Mouse (Mus musculus): Measurements from ENCODE around the gene Robo1. TPM values are rescaled to one million over a fixed set of nuclear protein-coding genes. Genes with fewer than 3 reads are reported as not detected.
A peak's percentile ranks its signal among the peaks of the same experiment; 100 is the strongest.

Robo1 gene
- total RNA-seq, 4 experiments from 2014 or later = 48.7 to 62.3 (median 50.6) TPM

DNA sequence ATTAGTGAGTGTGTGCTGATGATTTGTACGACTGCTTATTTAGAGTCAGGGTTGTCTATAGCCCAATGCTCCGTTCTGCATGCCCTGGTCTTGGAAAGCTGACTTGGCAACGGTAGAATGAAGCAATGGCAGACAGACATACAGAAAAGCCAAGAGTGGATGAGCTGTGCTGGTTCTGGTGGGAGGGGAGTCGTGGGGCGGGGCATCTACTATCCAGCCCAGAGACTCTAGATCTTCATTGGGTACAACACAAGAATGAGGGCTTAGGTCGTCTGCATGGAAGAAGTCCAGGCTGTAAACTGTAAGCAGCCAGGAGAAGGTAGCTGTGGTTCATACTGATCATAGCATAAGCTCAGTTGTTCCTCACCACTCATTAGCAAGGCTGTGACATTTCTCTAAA is 492.7 kb downstream of the Robo1 start:
- DNase-seq (ENCODE audit: low spot score in 2 of 2) = no peak

DNA sequence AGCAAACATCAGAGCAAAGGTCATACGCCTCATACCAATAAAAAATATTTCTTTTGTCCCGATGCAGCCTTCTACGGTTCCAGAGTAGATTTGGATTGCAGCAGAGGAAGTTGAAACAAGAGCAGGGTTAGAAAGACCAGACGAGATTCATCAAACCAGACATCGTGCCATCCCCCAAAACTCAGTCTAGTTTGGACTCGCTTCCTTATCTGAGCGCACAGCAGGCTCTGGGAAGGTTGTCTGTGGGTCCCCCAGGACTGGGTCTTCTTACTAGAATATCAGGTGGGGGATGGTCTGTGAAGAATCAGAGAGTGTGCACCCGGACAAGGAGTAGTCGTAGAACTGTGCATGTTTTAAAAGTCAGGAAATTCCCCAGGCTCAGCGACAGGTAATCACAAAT is 500.2 kb downstream of the Robo1 start:
- DNase-seq (ENCODE audit: low spot score in 2 of 2) = no peak

DNA sequence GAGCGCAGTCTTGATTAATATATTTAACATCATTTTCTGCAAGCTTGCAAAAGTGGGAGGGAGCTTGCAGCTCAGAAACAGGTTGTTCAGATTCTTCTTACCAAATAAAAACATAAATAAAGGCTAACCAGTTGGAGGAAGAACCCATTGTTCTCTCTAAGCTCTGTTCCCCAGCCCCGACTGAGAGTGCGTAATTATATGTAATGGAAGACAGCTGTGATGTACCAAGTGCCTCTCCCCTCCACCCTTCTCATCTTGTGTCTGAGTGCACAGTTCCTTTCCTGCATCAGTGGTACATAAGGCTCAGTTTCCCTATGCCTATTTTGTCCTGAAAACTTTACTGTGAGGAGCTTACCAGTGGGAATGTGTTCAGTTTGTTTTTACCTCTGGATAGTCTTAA is 502.8 kb downstream of the Robo1 start:
- DNase-seq (ENCODE audit: low spot score in 2 of 2) = no peak

DNA sequence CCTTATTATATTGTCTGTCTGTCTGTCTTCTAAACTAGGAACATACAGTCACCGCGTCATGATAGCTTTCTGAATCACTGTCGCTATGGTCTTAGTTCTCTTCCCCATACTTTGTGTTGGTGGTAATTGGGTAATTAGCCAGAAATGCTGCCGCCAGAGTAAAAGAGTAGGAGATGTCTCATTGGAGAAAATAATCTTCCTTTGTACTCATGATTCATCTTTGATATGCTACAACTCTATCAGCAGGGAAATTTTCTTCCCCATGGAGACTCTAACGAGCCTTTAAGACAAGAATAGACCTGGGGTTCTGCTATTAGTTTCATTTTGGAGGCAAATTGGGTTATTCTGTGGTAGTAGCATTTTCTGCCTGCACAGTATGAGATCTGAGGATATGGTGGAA is 503.4 kb downstream of the Robo1 start:
- DNase-seq (ENCODE audit: low spot score in 2 of 2) = no peak

DNA sequence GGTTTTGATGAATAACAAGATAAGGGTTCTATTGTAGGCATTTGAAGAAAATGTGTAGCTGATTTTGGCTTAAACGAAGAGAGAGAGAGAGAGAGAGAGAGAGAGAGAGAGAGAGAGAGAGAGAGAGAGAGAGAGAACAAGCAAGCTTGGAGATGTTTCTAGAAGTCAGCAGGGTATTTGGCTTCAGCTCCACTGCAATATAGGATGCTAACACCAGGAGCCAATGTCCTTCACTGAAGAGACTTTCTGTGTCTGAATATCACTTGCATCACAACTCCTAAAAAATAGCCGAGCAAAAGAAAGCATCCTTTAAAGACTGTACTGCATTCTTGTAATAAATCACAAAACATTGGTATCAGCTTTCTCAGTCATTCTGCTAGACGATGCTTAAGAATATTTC is 503.8 kb downstream of the Robo1 start:
- no peak for DNase-seq (ENCODE audit: low spot score in 2 of 2)

DNA sequence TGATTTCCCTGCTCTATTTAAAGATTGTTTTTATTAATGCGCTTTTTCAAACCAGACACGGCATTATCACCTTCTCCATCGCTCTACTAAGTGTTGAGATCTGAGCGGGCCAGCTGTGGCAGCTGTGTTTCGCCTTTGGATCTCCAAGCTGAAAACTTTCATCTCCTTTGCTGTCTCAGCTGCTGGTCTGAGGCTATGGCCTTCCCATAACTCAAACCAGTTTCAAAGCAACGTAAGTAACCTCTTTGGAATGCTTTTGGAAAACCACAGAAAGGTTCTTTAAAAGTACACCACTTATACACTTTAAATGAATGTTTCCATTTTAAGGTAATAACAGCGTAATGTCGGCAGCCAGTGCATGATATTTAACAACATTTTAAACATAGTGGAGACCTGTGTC is 520.3 kb downstream of the Robo1 start:
- DNase-seq (ENCODE audit: low spot score in 2 of 2) = no peak

DNA sequence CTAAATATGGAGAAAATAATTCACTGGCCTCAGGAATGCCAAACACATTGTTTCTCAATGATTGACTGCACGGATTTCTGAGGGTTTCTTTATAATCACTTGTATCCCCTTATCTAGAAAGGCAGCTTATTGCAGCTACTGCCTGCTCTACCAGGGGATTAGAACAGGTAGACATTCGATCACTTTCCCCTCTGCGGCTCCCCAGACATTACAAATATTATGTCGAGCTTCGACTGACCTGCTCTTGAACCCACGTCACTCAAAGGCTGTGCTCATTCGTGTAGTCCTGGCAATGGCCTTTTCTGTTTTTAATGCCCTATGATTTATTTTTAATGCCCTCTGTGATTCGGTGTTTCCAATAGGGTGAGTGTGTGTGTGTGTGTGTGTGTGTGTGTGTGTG is 521.4 kb downstream of the Robo1 start:
- no peak for DNase-seq (ENCODE audit: low spot score in 2 of 2)

DNA sequence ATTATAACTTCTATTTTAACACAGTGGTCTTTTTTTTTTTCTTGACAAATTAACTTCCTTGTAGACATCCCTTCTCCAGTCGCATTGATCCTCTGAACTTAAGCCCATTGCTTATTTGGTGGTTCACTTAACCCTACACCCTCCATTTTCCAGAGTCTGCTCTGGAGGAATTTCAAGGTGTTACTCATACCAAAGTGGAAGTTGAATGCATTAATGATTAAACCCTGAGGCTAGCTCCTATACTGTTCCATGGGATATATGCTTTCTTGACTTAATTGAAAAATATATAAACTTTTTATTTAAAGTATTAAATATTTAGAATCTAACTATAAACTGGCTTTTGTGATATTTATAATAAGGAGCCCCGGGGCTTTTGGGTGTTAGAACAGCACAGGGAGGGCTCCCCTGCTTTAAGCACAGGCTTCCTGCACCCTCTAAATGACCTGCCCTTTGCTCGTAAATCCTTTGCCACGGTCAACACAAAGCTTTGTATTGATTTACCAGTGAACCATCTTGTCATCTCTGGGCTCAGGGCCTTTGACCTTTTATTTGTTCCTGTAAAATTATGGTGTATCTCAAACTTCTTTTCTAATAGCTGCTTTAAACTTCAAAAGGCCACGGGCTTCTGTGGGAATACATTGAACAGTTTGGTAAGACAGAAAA is 522.4 kb downstream of the Robo1 start:
- no peak for DNase-seq (ENCODE audit: low spot score in 2 of 2)

DNA sequence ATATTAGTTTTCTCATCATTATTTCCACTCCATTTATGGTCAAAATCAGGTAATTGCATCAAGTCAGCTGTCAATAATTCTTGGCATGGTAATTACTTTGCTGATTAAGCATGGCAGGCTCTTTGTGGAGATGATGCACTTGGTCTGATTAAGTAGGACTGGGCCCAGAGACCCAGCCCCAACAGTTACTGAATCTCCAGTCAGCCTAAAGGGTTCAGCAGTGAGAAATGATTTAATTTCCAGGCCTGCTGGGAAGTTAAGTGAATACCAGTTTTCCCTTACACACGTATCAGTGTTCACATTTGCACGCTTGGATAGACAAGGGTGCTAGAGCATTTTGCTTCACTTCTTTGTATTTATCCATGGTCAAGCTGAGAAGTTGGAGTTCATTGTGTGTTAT is 526.2 kb downstream of the Robo1 start:
- no peak for DNase-seq (ENCODE audit: low spot score in 2 of 2)

DNA sequence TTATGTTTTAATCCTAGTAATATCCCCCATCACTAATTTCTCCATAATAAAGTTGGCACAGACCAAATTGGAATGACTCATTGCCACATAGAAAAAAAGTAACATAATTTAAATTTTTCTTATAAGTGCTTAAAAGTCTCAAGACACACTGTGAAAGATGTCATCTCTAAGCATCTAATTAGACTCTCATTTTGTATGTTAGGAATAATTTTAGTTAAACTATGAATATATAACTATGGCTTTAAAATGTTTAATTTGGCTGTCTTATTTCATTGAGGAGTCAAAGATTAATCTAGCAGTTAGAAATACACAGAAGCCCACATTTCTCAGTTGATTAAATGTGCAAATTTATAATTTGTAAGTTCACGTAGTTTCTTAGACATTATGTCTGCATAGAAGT is 530.9 kb downstream of the Robo1 start:
- DNase-seq (ENCODE audit: low spot score in 2 of 2) = no peak

DNA sequence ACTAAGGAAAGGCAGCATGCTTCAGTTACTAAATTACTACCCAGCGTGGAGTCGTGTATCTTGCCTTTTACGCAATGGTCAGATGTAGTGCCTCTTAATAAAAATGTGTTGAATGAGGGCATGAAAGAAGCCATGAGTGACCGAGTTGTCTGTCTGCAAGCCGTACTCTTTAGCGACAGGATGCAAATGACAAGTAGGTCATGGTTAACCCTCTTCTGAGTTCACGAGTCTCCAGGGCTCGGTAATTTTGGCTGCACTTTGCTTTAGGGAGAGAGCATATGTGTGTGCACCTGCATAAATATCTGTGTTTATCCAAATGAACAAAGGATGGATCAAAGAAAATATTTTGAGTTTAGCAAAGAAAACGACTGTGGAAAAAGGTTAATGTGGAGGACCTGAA is 533.0 kb downstream of the Robo1 start:
- DNase-seq (ENCODE audit: low spot score in 2 of 2) = no peak

DNA sequence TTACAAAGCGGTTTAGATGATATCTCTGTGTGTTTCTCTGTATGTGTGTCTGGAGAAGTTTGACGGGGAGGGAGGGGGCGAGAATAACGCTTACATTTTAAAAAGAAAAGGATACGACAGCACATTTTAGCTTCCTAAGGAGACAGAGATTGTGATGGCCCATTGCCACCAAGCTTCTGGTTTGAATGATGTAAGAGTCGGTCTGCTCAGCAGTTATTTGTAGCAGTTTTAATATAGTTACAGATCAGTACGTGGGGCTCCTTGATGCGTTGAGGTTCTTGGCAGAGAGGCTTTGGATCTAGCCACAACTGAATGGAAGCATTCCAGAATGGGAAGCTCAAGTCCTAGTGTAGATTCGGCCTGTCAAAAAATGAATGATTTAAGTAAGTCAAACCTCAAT is 546.0 kb downstream of the Robo1 start:
- peak in 1 of 2 experiments; percentile 31 for DNase-seq (ENCODE audit: low spot score in 2 of 2)

DNA sequence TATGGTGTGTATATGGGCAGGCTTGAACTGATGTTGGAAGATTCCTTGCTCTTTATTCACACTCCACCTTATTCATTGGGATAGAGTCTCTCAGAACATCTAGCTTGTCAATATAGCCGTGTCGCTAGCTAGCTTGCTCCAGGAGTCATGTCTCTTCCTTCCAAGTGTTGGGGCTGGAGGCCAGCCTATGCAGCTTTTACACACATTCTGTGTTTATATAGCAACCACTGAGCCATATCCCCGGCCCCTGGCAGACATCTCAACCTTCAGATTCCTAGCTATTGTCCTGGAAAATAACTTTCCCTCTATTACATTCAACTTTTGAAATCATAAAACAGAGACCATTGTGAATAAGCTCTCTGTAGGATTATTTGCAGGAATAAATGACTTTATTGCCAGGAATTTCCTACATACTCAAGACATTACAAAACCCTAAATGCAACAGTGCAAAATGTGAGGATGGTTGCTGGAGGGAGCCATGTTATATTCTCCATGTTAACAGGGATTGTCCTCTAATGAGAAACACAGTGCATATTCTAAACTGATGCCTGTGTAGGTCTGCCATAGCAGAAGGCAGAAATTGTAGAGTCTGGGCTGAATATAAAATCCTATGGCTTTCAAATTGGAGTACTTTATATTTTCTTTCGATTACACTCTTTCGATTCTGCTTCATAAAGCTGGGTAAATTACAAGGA is 546.9 kb downstream of the Robo1 start:
- DNase-seq (ENCODE audit: low spot score in 2 of 2) = no peak

DNA sequence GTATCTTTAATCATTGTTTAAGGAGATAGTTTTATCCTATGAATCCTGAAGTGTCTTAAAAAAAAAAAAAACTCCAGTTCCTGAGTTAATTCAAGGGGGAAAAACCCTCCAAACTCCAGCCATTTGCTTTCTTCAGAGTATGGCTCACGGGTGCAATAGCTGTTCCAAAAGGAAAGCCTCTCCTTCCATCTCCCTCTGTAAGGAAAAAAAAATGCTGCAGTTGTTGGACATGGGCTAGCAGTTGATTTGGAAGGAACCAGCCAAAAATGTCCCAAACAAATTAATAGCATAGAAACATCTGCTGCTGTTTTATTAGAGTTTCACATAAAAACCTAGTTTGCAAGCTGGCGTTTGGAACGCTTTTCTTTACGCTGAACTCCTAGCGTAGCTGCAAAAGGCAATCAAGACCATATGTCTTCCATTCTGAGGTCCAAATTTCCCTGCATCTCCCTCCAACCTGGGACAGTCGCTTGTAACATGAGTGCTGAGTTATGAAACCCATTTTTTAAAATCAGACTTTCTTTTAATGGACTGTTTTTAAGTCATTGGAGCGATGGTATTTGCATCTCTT is 553.7 kb downstream of the Robo1 start:
- no peak for DNase-seq (ENCODE audit: low spot score in 2 of 2)

DNA sequence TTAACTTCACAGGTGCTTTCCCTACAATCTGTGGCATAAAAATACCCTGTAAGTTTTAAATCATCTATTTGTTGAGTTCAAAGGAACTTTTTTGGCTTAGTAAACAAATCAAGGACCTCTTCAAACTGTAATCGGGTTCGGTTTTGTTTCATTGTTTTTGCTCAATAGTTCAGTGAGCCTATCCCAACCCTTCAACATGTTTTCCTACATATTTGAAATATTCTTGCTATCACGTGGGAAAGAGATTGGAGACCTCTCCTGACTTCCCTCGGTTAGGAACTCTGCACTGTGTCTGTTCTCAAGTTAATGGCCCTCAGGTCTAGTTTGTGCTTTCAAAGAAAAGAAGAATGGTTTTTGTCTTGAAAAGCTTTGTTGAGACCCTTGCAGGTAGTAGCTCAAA is 557.9 kb downstream of the Robo1 start:
- DNase-seq (ENCODE audit: low spot score in 2 of 2) = no peak

DNA sequence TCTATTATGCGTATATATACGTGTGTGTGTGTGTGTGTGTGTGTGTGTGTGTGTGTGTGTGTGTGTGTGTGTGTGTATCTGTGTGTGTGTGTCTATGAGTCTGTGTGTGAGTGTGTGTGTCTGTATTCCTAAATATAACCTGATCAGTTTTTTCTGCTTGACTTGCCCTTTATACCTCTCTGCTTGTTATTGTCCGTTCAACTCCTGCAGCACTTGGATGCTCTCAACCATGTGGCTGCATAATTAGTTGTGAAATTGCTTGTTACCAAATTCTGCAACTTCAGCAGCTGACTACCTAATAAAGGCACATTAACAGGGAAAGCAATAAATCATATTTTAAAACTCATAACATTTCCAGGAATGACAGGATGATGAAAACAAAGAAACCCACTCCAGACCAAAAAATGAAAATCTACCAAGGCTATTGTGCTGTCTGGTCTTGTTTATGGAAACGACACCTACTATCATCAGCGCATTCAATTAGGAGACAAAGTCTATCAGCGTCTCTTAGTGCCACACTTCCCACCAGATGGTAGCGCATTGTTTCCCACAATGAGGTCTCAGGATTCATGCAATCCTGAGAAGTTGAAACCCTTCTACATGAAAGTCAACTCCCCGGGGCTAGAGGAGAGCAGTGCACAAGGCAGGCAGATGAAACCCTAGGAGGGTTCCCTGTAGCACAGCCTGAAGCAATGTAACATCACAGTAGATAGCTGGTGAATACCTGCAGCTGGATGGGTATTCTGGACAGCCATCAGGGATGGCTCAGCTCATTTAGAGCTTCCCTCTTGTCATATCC is 567.0 kb downstream of the Robo1 start:
- no peak for DNase-seq (ENCODE audit: low spot score in 2 of 2)

DNA sequence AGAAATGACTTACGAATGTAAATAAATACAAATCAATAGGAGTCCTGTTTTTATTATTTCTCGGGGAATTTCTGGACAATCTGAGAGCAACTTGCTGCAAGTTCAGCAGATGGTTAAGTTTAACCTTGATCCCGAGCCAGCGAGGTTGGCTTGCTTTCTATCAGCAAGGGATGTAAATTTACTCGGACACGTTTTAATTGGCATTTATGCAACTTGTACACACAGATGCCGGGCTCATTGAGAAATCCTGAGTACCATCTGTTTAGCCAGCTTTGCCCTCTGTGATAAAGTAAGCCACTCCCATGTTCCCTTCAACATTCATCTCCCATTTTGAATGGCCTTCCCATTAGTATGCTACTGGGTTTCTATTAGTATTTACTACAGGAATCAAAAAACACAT is 580.0 kb downstream of the Robo1 start:
- peak; percentile 30 to 44 for DNase-seq (ENCODE audit: low spot score in 2 of 2)

DNA sequence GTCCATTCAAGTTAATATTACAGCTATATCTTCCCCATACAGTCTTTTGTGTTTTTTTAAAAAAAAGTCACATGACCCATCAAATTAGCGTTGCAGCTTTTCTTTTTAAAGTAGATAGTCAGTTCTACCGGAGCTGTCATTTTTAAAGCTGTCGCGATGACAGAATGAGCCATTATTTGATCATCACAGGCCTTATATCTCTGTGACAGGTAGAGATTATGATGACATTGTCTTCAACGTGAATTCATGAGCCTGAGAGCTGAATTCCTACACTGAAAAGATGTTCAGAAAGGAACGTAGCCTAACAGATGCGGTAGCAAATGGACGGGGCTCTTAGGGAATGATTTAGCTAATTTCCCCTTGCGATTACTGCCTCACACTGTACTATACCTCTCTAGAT is 581.3 kb downstream of the Robo1 start:
- no peak for DNase-seq (ENCODE audit: low spot score in 2 of 2)

DNA sequence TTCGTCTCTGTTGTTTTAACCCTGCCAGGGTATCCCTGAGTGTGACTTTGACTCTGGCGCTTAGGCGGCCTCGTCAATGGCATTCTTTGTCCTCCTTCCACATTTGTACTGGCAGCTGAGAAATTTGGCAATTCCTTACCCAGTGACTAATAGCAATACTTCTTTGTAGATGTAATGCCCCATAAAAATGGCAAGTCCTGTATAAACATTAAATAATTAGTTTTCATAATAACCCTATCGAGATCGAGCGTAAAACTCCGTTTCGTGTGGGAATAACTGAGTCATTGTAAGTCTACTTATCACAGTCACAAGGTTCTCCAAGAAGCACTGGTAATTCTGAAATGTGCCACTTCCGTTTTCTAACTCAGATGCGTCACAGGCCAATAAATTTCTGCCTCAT is 589.0 kb downstream of the Robo1 start:
- no peak for DNase-seq (ENCODE audit: low spot score in 2 of 2)

DNA sequence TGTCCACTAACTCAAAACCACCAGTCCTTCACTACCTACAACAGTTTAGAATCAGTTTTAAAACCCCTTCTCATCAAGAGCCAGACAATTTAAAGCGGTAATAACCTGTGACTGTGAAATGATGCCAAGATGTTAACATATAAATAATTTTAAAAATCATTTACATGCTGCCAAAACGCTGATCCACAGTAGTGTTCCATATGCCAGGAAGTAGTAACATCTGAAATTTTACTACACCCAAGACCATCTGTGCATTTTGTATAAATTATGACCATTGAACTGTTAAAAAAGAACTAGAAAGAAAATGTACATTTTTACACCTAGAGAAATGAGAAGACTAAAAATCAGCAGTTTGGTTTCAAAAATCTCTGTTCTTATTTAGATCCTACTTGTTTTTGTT is 600.8 kb downstream of the Robo1 start:
- no peak for DNase-seq (ENCODE audit: low spot score in 2 of 2)

DNA sequence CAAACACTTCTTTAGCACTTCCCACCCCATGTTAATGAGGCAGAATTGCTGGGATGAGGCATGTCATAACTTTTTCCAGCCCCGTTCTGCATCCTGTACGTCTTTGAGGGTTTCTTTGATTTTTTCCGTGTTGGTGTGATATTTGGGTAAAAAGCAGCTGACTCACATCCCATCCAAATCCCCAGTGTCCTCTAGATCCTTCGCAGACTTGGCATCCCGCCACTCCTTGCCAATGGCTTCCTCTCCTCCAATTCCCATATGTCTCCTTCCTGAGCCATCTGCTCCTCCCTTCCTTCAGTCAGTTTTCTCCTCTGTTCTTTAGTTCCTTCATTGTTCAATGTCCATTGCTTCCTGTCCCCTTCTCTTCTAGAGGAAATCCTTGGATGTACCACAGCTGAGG is 605.0 kb downstream of the Robo1 start:
- DNase-seq (ENCODE audit: low spot score in 2 of 2) = peak; percentile 54 to 66

DNA sequence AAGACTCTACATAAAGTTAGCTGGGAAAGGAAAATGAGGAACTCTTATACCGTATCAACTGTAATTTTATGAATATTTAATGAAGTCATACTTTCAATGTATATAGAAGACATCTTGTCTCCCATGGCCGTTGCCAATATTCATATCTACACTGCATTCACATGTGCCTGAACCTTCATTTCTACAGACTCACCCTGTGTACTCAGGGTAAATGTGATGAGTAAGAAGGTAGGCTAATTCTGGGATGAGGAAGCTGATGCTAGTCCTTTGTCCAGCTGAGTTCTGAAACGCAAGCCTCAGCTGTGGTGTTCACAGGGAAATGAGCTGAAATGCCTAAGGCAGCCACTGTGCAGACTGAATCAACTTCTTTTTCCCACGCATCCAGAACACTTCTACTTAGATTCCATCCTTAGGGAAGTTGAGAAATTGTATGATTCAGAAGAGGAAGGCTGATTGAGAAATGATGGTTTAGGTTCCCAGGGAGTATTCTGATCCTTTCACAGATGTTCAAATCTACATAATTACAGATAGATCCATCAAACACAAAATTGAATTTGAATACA is 606.0 kb downstream of the Robo1 start:
- DNase-seq (ENCODE audit: low spot score in 2 of 2) = no peak
